Mouse (Mus musculus): ENCODE measurements around the gene Elf2.

Elf2 gene

GRCm38 (mm10) chr3:51340552-51341267 lies at the start of gene Elf2:
TSS of gene Elf2 (minus strand) at chr3:51340663.
- DNase-seq = peak; percentile 90 to 91

GRCm38 (mm10) chr3:51388904-51389303 lies 48.4 kb upstream of the Elf2 start:
- DNase-seq = no peak

GRCm38 (mm10) chr3:51387868-51388381 lies 47.5 kb upstream of the Elf2 start:
- DNase-seq = no peak

GRCm38 (mm10) chr3:51387134-51387451 lies 46.6 kb upstream of the Elf2 start:
- no peak for DNase-seq

GRCm38 (mm10) chr3:51386441-51387133 lies 46.1 kb upstream of the Elf2 start:
- DNase-seq = no peak

GRCm38 (mm10) chr3:51383409-51383808 lies 42.9 kb upstream of the Elf2 start:
- DNase-seq = no peak

- no peak for DNase-seq
Measured at GRCm38 (mm10) chr3:51380660-51381014, 40.2 kb upstream of the Elf2 start.

GRCm38 (mm10) chr3:51379786-51380659 lies 39.6 kb upstream of the Elf2 start:
- DNase-seq = peak in 1 of 2 experiments; percentile 19

GRCm38 (mm10) chr3:51378665-51378946 lies 38.1 kb upstream of the Elf2 start:
- DNase-seq = no peak

GRCm38 (mm10) chr3:51377878-51378664 lies 37.6 kb upstream of the Elf2 start:
- peak; percentile 18 to 46 for DNase-seq

- DNase-seq = peak; percentile 44 to 50
Measured at GRCm38 (mm10) chr3:51375307-51376265, 35.1 kb upstream of the Elf2 start.

GRCm38 (mm10) chr3:51373544-51373943 lies 33.1 kb upstream of the Elf2 start:
- DNase-seq = no peak

- no peak for DNase-seq
Measured at GRCm38 (mm10) chr3:51372883-51373282, 32.4 kb upstream of the Elf2 start.

GRCm38 (mm10) chr3:51371826-51372225 lies 31.4 kb upstream of the Elf2 start:
- DNase-seq = no peak

GRCm38 (mm10) chr3:51368011-51368410 lies 27.5 kb upstream of the Elf2 start:
- no peak for DNase-seq

GRCm38 (mm10) chr3:51366926-51367325 lies 26.5 kb upstream of the Elf2 start:
- DNase-seq = no peak

- DNase-seq = no peak
Measured at GRCm38 (mm10) chr3:51365517-51365882, 25.0 kb upstream of the Elf2 start.

GRCm38 (mm10) chr3:51364703-51365516 lies 24.4 kb upstream of the Elf2 start:
- DNase-seq = peak; percentile 77 to 78

GRCm38 (mm10) chr3:51361066-51361465 lies 20.6 kb upstream of the Elf2 start:
- no peak for DNase-seq

GRCm38 (mm10) chr3:51359558-51360307 lies 19.3 kb upstream of the Elf2 start:
- DNase-seq = no peak
